Mouse (Mus musculus) liver, embryonic 14.5 days (tissue): ENCODE measurements around the gene Gm10647.

Source experiments
- CTCF ChIP-seq: IDR thresholded peaks from 2 replicates; pipeline ENCODE4 v1.5.1; 2016; ENCODE audit warnings: antibody characterized with exemption, low read depth, control low read depth
- EP300 ChIP-seq: IDR thresholded peaks from 2 replicates; pipeline ENCODE4 v1.6.1; 2016; ENCODE audit warnings: antibody characterized with exemption, low read depth

- TF ChIP-seq CTCF (peak; percentile 14; the same call in 1 of the 2 replicates), EP300 (no peak)
Observed at GRCm38 (mm10) chr9:66795464-66796324, 1.1 kb upstream of the Gm10647 start, which contains the start of gene Aph1b.
